Mouse (Mus musculus): Measurements from ENCODE around the gene Heatr4. TPM values are rescaled to one million over a fixed set of nuclear protein-coding genes. Genes with fewer than 3 reads are reported as not detected.
"Not testable (repeated sequence)": the region's sequence is repeated elsewhere in the genome, so short reads cannot be mapped to it uniquely, and the experiment has no call there.

Heatr4 gene
- polyA plus RNA-seq, 1 experiment from 2014 or later = not detected

DNA sequence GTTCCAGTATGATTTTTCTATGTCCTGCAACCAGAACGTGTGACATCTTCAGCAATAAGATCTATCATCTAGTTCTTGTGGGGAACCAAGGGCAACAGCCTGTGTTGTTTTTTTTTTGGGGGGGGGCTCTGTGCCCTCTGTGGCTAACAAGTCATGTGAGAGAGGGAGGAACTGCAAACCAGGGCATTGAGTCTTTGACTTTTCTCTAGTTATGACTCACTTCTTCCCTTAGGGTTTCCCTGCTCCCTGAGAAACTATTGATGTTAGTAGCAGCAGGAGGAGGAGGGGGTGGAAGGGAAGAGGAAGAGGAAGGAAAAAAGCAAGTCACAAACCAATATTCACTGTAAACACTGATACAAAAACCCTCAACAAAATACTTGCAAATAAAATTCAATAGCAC lies 19.2 kb upstream of the Heatr4 start:
- Histone ChIP-seq H3K9me3 (ENCODE audit: control insufficient read depth, low read length) (no peaks in the 10 kb centered on the region), H3K27me3 (ENCODE audit: control insufficient read depth, insufficient read depth, low read length) (no peaks in the 10 kb centered on the region), H3K9ac (replicated peaks; ENCODE audit: low read depth, low read length) (no peak overlapping the region), H3K27ac (ENCODE audit: low read depth, low read length) (no peak overlapping the region), H3K36me3 (ENCODE audit: control insufficient read depth, insufficient read depth, low read length) (no peaks in the 10 kb centered on the region), H3K4me3 (ENCODE audit: low read depth, low read length) (no peak overlapping the region), H3K4me2 (ENCODE audit: low read depth, low read length) (no peak overlapping the region), H3K4me1 (ENCODE audit: control insufficient read depth, insufficient read depth, low read length) (peaks cover under 1% of the 10 kb centered on the region)
- 84% methylated on average over 1 of the region's 1 CpGs for WGBS
- no peak for ATAC-seq (ENCODE audit: low read depth)

DNA sequence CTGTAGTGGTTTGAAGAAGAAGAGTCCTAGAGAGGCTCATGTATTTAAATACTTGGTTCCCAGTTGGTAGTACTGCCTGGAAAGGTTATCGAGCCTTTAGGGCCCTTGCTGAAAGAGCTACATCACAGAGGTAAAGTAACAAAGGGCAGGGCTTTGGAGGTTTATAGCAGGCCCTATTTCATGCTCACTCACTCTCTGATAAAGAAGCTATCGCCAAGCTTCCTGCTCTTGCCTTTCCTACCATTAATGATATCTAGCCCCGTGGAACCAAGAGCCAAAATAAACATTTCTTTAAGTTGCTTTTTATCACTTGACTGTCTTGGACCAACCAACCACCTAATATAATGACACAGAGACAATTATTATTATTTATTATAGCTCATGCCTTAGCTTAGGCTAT lies 15.8 kb upstream of the Heatr4 start:
- WGBS = 38% methylated on average over 3 of the region's 3 CpGs
- H3K27me3 ChIP-seq (ENCODE audit: control insufficient read depth, insufficient read depth, low read length) = no peaks in the 10 kb centered on the region
- no peak overlapping the region for H3K4me3 ChIP-seq (ENCODE audit: low read depth, low read length)
- H3K4me2 ChIP-seq (ENCODE audit: low read depth, low read length) = no peak overlapping the region
- no peaks in the 10 kb centered on the region for H3K4me1 ChIP-seq (ENCODE audit: control insufficient read depth, insufficient read depth, low read length)
- no peak overlapping the region for H3K9ac ChIP-seq (replicated peaks; ENCODE audit: low read depth, low read length)
- no peaks in the 10 kb centered on the region for H3K36me3 ChIP-seq (ENCODE audit: control insufficient read depth, insufficient read depth, low read length)
- H3K27ac ChIP-seq (ENCODE audit: low read depth, low read length) = no peak overlapping the region
- ATAC-seq (ENCODE audit: low read depth) = no peak
- no peaks in the 10 kb centered on the region for H3K9me3 ChIP-seq (ENCODE audit: control insufficient read depth, low read length)

DNA sequence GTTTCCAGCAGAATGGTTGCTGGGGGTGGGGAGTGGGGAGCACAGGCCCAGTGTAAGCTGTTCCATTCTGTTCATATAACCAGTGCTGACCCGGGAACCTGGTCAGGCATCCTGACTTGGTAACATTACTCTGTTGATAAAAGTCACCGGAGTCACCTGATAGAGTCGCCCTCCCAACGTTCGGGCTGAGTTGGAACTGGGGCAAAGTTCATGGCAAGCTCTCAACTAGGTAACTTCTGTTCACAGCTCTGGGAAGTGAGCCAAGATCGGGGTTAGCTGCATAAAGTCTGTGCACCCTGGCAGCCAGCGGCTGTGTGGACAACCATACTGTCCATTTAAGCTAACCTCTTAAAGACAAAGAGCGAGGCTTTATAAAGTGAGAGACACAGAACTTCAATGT lies 14.6 kb upstream of the Heatr4 start:
- ATAC-seq (ENCODE audit: low read depth); H3K9ac ChIP-seq (replicated peaks; ENCODE audit: low read depth, low read length); H3K4me3 ChIP-seq (ENCODE audit: low read depth, low read length); H3K4me2 ChIP-seq (ENCODE audit: low read depth, low read length); H3K27me3 ChIP-seq (ENCODE audit: control insufficient read depth, insufficient read depth, low read length); H3K9me3 ChIP-seq (ENCODE audit: control insufficient read depth, low read length); H3K27ac ChIP-seq (ENCODE audit: low read depth, low read length); H3K4me1 ChIP-seq (ENCODE audit: control insufficient read depth, insufficient read depth, low read length); H3K36me3 ChIP-seq (ENCODE audit: control insufficient read depth, insufficient read depth, low read length): not testable (repeated sequence)
- 71% methylated on average over 8 of the region's 8 CpGs for WGBS

DNA sequence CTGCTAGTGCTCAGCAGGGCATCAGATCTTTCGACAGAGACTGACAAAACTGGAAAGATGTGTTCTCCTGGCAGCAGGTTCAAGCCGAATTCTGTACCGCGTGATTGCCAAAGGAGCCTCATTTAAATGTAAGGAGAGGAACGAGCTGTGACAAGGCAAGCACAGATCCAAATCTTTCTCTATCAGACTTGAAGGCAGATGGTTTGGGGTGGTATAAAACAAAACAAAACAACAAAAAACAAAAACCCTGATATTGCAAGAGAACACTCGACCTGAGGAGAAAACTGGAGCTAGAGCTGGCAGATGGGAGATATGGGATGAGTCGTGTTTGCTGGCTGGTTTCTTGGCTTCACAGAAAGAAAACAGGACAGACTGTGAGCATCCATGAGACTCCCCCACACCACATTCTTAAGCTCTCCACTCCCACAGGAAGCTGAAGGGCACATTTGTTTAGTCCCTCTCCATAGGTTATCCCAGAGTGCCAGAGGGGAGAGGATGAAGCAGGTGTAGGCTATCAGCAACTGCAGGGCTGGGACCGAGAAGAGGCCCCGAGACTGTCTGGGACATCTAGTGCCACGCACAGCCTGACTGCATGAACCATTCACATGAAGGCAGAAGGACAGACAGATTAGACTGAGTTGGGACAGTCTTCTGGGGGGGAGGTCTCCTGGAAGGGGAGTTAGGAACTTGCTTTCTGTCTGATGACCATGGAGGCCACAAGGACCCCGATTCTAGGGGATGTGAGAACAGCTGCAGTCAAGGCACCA lies 13.9 kb upstream of the Heatr4 start:
- no peaks in the 10 kb centered on the region for H3K4me1 ChIP-seq (ENCODE audit: control insufficient read depth, insufficient read depth, low read length)
- no peak overlapping the region for H3K4me2 ChIP-seq (ENCODE audit: low read depth, low read length)
- no peak overlapping the region for H3K27ac ChIP-seq (ENCODE audit: low read depth, low read length)
- ATAC-seq (ENCODE audit: low read depth) = no peak
- no peaks in the 10 kb centered on the region for H3K36me3 ChIP-seq (ENCODE audit: control insufficient read depth, insufficient read depth, low read length)
- WGBS = 64% methylated on average over 11 of the region's 11 CpGs
- no peaks in the 10 kb centered on the region for H3K27me3 ChIP-seq (ENCODE audit: control insufficient read depth, insufficient read depth, low read length)
- no peaks in the 10 kb centered on the region for H3K9me3 ChIP-seq (ENCODE audit: control insufficient read depth, low read length)
- no peak overlapping the region for H3K9ac ChIP-seq (replicated peaks; ENCODE audit: low read depth, low read length)
- H3K4me3 ChIP-seq (ENCODE audit: low read depth, low read length) = no peak overlapping the region

DNA sequence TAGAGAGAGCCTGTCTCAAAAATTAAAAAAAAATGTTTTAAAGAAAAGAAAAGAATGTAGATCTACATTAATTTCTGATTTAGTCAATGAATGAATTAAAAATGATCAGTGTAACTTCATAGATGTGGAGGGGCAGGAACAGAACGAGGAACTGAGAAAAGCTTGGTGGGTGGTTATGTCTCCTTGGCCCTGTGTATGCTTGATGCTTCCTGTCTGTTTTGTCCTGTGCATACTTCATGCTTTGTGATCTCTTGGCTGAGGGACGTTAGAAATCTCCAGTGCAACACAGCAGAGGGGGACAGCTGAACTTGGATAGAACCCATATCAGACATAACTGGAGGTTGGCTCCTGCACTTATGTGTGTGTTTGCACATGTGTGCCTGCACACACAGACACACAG lies 12.6 kb upstream of the Heatr4 start:
- WGBS = 76% methylated on average over 2 of the region's 2 CpGs
- no peaks in the 10 kb centered on the region for H3K36me3 ChIP-seq (ENCODE audit: control insufficient read depth, insufficient read depth, low read length)
- H3K27me3 ChIP-seq (ENCODE audit: control insufficient read depth, insufficient read depth, low read length) = no peaks in the 10 kb centered on the region
- no peak for ATAC-seq (ENCODE audit: low read depth)
- no peaks in the 10 kb centered on the region for H3K4me1 ChIP-seq (ENCODE audit: control insufficient read depth, insufficient read depth, low read length)
- H3K27ac ChIP-seq (ENCODE audit: low read depth, low read length) = no peak overlapping the region
- H3K4me2 ChIP-seq (ENCODE audit: low read depth, low read length) = no peak overlapping the region
- no peaks in the 10 kb centered on the region for H3K9me3 ChIP-seq (ENCODE audit: control insufficient read depth, low read length)
- no peak overlapping the region for H3K9ac ChIP-seq (replicated peaks; ENCODE audit: low read depth, low read length)
- no peak overlapping the region for H3K4me3 ChIP-seq (ENCODE audit: low read depth, low read length)

DNA sequence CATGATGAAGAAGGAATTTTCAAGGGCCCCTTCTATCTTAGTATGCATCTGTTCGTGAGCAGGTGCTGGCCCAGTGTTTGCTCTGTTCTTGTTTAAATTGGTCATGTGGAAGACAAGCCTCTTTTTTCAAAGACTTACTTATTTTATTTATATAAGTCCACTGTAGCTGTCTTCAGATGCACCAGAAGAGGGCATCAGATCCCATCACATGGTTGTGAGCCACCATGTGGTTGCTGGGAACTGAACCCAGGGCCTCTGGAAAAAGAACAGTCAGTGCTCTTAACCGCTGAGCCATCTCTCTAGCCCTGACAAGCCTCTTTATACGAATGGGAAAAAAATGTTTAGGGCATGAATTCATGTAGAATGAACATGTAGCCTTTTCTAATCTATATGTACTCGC lies 4.7 kb upstream of the Heatr4 start:
- H3K36me3 ChIP-seq (ENCODE audit: control insufficient read depth, insufficient read depth, low read length) = no peaks in the 10 kb centered on the region
- no peak overlapping the region for H3K4me2 ChIP-seq (ENCODE audit: low read depth, low read length)
- no peaks in the 10 kb centered on the region for H3K4me1 ChIP-seq (ENCODE audit: control insufficient read depth, insufficient read depth, low read length)
- no peak overlapping the region for H3K4me3 ChIP-seq (ENCODE audit: low read depth, low read length)
- H3K9ac ChIP-seq (replicated peaks; ENCODE audit: low read depth, low read length) = no peak overlapping the region
- no peak for ATAC-seq (ENCODE audit: low read depth)
- over 99% methylated on average over 4 of the region's 4 CpGs for WGBS
- H3K27me3 ChIP-seq (ENCODE audit: control insufficient read depth, insufficient read depth, low read length) = no peaks in the 10 kb centered on the region
- H3K27ac ChIP-seq (ENCODE audit: low read depth, low read length) = no peak overlapping the region
- H3K9me3 ChIP-seq (ENCODE audit: control insufficient read depth, low read length) = no peaks in the 10 kb centered on the region

DNA sequence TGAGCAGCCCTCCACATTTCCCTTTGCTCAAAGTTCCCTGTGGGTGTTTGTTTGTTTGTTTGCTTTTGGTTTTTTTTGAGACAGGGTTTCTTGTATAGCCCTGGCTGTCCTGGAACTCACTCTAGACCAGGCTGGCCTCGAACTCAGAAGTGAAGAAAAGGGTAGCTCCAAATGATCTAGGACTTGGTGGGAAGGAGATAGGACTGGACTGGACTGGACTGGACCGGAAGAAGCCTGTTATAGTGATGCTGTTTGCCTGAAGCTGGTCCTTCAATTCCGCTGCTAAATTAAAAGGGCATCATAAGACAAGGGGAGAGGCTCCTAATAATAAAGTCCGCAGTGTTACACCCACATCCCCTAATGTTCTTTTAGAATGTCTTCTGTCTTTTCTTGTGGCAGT lies 3.8 kb upstream of the Heatr4 start:
- no peak overlapping the region for H3K27ac ChIP-seq (ENCODE audit: low read depth, low read length)
- no peak for ATAC-seq (ENCODE audit: low read depth)
- WGBS = 75% methylated on average over 4 of the region's 4 CpGs
- H3K9me3 ChIP-seq (ENCODE audit: control insufficient read depth, low read length) = no peaks in the 10 kb centered on the region
- H3K36me3 ChIP-seq (ENCODE audit: control insufficient read depth, insufficient read depth, low read length) = no peaks in the 10 kb centered on the region
- H3K4me3 ChIP-seq (ENCODE audit: low read depth, low read length) = peak overlapping the region; percentile 58
- peak overlapping the region; percentile 58 for H3K4me2 ChIP-seq (ENCODE audit: low read depth, low read length)
- no peaks in the 10 kb centered on the region for H3K4me1 ChIP-seq (ENCODE audit: control insufficient read depth, insufficient read depth, low read length)
- H3K27me3 ChIP-seq (ENCODE audit: control insufficient read depth, insufficient read depth, low read length) = no peaks in the 10 kb centered on the region
- H3K9ac ChIP-seq (replicated peaks; ENCODE audit: low read depth, low read length) = peak overlapping the region; percentile 71

DNA sequence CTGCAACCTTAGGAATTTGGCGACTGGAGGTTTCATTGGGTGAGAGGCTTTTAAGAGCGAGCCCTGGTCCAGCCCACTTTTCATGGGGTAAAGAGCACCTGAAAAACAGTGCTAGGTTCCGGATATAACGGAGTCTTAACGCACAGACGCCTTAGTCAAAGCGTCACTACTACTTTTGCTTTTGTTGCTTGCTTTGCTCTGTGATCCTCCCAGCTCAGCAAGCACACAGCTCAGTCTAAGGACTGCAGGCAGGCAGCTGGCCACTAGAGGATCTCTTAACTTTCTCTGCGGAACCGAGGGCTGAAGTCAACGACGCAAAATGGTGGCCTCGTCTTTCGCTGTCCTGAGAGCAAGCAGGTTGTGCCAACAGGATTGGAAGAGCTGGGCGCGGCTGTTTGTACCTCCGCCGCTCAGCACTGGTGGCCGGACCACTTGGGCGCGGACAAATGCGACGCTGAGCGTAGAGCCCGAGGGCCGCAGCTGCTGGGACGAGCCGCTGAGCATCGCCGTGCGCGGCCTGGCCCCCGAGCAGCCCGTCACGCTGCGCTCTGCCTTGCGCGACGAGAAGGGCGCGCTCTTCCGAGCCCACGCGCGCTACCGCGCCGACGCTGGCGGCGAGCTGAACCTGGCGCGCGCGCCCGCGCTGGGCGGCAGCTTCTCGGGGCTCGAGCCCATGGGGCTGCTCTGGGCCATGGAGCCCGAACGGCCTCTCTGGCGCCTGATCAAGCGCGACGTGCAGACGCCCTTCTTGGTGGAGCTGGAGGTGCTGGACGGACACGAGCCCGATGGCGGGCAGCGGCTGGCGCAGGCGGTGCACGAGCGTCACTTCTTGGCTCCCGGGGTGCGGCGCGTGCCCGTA lies 3.2 kb upstream of the Heatr4 start, which contains the start of gene Acot2:
TSS of gene Acot2 (plus strand) at position 279 of the 859 bp plus-strand sequence.
- Histone ChIP-seq H3K4me3 (ENCODE audit: low read depth, low read length) (peak within 1 kb of the TSS; percentile 58), H3K9ac (replicated peaks; ENCODE audit: low read depth, low read length) (peak within 1 kb of the TSS; percentile 71), H3K27me3 (ENCODE audit: control insufficient read depth, insufficient read depth, low read length) (no peaks in the 10 kb centered on the region), H3K36me3 (ENCODE audit: control insufficient read depth, insufficient read depth, low read length) (no peaks in the 10 kb centered on the region), H3K4me1 (ENCODE audit: control insufficient read depth, insufficient read depth, low read length) (no peaks in the 10 kb centered on the region), H3K9me3 (ENCODE audit: control insufficient read depth, low read length) (no peaks in the 10 kb centered on the region), H3K27ac (ENCODE audit: low read depth, low read length) (peak within 1 kb of the TSS; percentile 86), H3K4me2 (ENCODE audit: low read depth, low read length) (peak within 1 kb of the TSS; percentile 58)
- WGBS = under 1% methylated on average over 65 of the region's 80 CpGs
- ATAC-seq (ENCODE audit: low read depth) = peak; percentile 93

DNA sequence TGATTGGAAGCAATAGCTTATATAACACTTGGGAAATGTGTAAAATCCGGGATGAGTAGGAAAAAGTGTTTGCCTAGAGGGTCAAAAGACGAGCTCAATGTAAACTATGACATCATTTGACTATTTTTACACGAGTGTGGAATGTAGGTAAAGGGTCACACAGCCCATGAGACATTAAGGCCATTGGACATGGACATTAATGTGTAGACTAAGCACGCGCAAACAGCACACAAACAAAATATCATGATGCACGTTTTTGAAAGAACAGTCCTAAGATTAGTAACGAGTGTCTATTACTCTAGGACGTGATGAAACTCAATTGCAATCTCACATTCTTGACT lies 2.6 kb upstream of the Heatr4 start:
- 37% methylated on average over 8 of the region's 8 CpGs for WGBS
- ATAC-seq (ENCODE audit: low read depth) = no peak

More for the DNA sequence above, 2.6 kb upstream of the Heatr4 start:
- H3K36me3 ChIP-seq (ENCODE audit: control insufficient read depth, insufficient read depth, low read length) = no peaks in the 10 kb centered on the region
- no peaks in the 10 kb centered on the region for H3K4me1 ChIP-seq (ENCODE audit: control insufficient read depth, insufficient read depth, low read length)
- no peaks in the 10 kb centered on the region for H3K27me3 ChIP-seq (ENCODE audit: control insufficient read depth, insufficient read depth, low read length)
- peak overlapping the region; percentile 58 for H3K4me3 ChIP-seq (ENCODE audit: low read depth, low read length)
- H3K27ac ChIP-seq (ENCODE audit: low read depth, low read length) = peak overlapping the region; percentile 86
- H3K4me2 ChIP-seq (ENCODE audit: low read depth, low read length) = peak overlapping the region; percentile 58
- H3K9me3 ChIP-seq (ENCODE audit: control insufficient read depth, low read length) = no peaks in the 10 kb centered on the region
- peak overlapping the region; percentile 71; the same call in 1 of the 2 replicates for H3K9ac ChIP-seq (replicated peaks; ENCODE audit: low read depth, low read length)

Data from neural tube, embryonic 14.5 days (tissue).